Mouse (Mus musculus) left cerebral cortex, postnatal 36 days (tissue): ENCODE measurements around the gene Tm4sf1. TPM values are rescaled to one million over a fixed set of nuclear protein-coding genes. Genes with fewer than 3 reads are reported as not detected.

Experiments used
- DNase-seq, 2 experiments: peaks; one replicate each; pipeline ENCODE4 v3.0.0; 2021 to 2022; ENCODE audit warnings: low spot score in 2 of 2, mixed read lengths in 1 of 2
- intact Hi-C: fragments of 180-260 bp; cut with DNase I; formaldehyde crosslinking; loops from one replicate; pipeline ENCODE4 v1.15.1; 2025
- total RNA-seq, 2 experiments: library from RNA; stranded (reverse); gene quantifications; 2 replicates each; pipeline ENCODE4 v1.2.3; 2021

The Tm4sf1 gene
- total RNA-seq, result 10 to 100 TPM; 15.6 to 18.0 TPM

- DNase-seq, result no peak
- intact Hi-C loops, result no loop called here
These were observed at the start of gene Tm4sf1 for GRCm38 (mm10) chr3:57301921-57302539. Gene Tm4sf1 (minus strand): TSS chr3:57301988.

- intact Hi-C loops, result no loop called here
- DNase-seq, result no peak
These were observed 43.0 kb upstream of the Tm4sf1 start for GRCm38 (mm10) chr3:57344811-57345210.

- peak; percentile 40 to 42 for DNase-seq
- intact Hi-C loops, result no loop called here
These were observed 42.2 kb upstream of the Tm4sf1 start for GRCm38 (mm10) chr3:57343837-57344607.

- no peak for DNase-seq
- intact Hi-C loops, result no loop called here
These were observed 41.2 kb upstream of the Tm4sf1 start for GRCm38 (mm10) chr3:57342976-57343375.

GRCm38 (mm10) chr3:57341321-57341720, 39.5 kb upstream of the Tm4sf1 start:
- intact Hi-C loops, result no loop called here
- no peak for DNase-seq

- no peak for DNase-seq
- intact Hi-C loops, result no loop called here
These were observed 33.5 kb upstream of the Tm4sf1 start for GRCm38 (mm10) chr3:57335080-57335815.

- intact Hi-C loops, result no loop called here
- no peak for DNase-seq
These were observed 26.2 kb upstream of the Tm4sf1 start for GRCm38 (mm10) chr3:57327941-57328340.

GRCm38 (mm10) chr3:57307076-57307475, 5.3 kb upstream of the Tm4sf1 start:
- DNase-seq, result no peak
- intact Hi-C loops, result no loop called here

GRCm38 (mm10) chr3:57305564-57305963, 3.8 kb upstream of the Tm4sf1 start:
- no peak for DNase-seq
- intact Hi-C loops, result no loop called here

- intact Hi-C loops, result no loop called here
These were observed 2.7 kb upstream of the Tm4sf1 start for GRCm38 (mm10) chr3:57304484-57304883.

GRCm38 (mm10) chr3:57304050-57304449, 2.3 kb upstream of the Tm4sf1 start:
- DNase-seq, result no peak
- intact Hi-C loops, result no loop called here

More at GRCm38 (mm10) chr3:57304484-57304883, 2.7 kb upstream of the Tm4sf1 start:
- no peak for DNase-seq

GRCm38 (mm10) chr3:57303486-57303885, 1.7 kb upstream of the Tm4sf1 start:
- no peak for DNase-seq
- intact Hi-C loops, result no loop called here

GRCm38 (mm10) chr3:57302886-57303285, 1.1 kb upstream of the Tm4sf1 start:
- no peak for DNase-seq
- intact Hi-C loops, result no loop called here

GRCm38 (mm10) chr3:57301366-57301765, 422 bp downstream of the Tm4sf1 start:
- no peak for DNase-seq
- intact Hi-C loops, result no loop called here

GRCm38 (mm10) chr3:57297991-57298390, 3.8 kb downstream of the Tm4sf1 start:
- intact Hi-C loops, result no loop called here
- DNase-seq, result no peak

GRCm38 (mm10) chr3:57296574-57296973, 5.2 kb downstream of the Tm4sf1 start:
- intact Hi-C loops, result no loop called here
- DNase-seq, result no peak

GRCm38 (mm10) chr3:57295631-57296030, 6.2 kb downstream of the Tm4sf1 start:
- no peak for DNase-seq
- intact Hi-C loops, result no loop called here

- peak in 1 of 2 experiments; percentile 18 for DNase-seq
- intact Hi-C loops, result no loop called here
These were observed 6.9 kb downstream of the Tm4sf1 start for GRCm38 (mm10) chr3:57294742-57295525.

- no peak for DNase-seq
- intact Hi-C loops, result no loop called here
These were observed 7.9 kb downstream of the Tm4sf1 start for GRCm38 (mm10) chr3:57293925-57294324.

GRCm38 (mm10) chr3:57292826-57293225, 9.0 kb downstream of the Tm4sf1 start:
- intact Hi-C loops, result no loop called here
- no peak for DNase-seq
